Mouse (Mus musculus) urinary bladder, adult 2 months (tissue): ENCODE results near the gene Mt1. TPM values are rescaled to one million over a fixed set of nuclear protein-coding genes. Genes with fewer than 3 reads are reported as not detected.

ENCODE experiments used
- DNase-seq: peaks from one replicate; pipeline ENCODE4 v3.0.0; 2022; ENCODE audit warnings: low spot score
- polyA plus RNA-seq: library from polyadenylated mRNA; depleted of rRNA; stranded (reverse); fragments of >200 nt; gene quantifications from 2 replicates; pipeline ENCODE4 v1.2.3, GENCODE M21; 2012; rRNA removed

Gene Mt1
- polyA plus RNA-seq, 1 experiment: 257 TPM

- DNase-seq: no peak
Measured at GRCm38 (mm10) chr8:94205736-94206135, 26.9 kb downstream of the Mt1 start.

DNA sequence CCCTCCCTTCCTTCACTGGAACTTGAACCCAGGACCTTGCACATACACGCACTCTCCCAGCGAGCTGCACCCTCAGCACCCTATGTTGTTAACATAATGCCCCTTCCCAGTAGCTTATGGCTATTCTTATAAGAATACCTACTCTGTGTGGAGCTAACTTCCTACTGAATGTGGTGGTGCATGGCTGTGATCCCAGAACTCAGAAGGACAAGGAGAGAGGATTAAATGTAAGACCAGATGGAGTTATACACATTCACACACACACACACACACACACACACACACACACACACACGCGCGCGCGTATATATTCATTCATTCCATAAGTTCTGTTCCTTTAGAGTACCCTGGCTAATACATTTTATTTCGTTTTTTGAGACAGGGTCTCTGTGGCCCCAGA, 27.4 kb downstream of the Mt1 start:
- DNase-seq: no peak

GRCm38 (mm10) chr8:94207491-94207890, 28.6 kb downstream of the Mt1 start:
- DNase-seq: no peak

- no peak for DNase-seq
Measured at GRCm38 (mm10) chr8:94209639-94210038, 30.8 kb downstream of the Mt1 start.

- DNase-seq: no peak
Measured at GRCm38 (mm10) chr8:94210225-94210624, 31.3 kb downstream of the Mt1 start.

DNA sequence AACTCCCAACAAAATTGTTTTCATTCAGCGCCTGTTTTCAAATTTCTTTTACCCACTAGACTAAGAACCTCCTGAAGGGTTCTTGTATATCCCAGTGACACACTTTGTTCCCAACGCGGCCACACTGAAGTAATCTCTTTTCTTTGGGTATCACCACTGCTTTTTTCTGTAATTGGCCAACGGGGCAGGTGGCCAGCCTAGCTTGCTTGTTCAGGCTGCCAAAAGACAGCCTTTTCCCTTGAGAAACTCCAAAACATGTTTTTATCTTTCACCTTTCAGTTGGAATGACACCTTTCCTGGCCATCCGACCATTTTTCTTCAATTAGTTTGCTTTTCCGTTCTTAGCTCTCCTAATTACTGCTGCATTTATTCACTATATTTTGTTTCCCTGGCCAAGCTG, 34.9 kb downstream of the Mt1 start:
- DNase-seq: no peak

- peak; percentile 91 for DNase-seq
Measured at GRCm38 (mm10) chr8:94214252-94215173, 35.6 kb downstream of the Mt1 start, which contains the start of gene Nup93. Gene Nup93, plus strand, starts transcription at chr8:94214564.

DNA sequence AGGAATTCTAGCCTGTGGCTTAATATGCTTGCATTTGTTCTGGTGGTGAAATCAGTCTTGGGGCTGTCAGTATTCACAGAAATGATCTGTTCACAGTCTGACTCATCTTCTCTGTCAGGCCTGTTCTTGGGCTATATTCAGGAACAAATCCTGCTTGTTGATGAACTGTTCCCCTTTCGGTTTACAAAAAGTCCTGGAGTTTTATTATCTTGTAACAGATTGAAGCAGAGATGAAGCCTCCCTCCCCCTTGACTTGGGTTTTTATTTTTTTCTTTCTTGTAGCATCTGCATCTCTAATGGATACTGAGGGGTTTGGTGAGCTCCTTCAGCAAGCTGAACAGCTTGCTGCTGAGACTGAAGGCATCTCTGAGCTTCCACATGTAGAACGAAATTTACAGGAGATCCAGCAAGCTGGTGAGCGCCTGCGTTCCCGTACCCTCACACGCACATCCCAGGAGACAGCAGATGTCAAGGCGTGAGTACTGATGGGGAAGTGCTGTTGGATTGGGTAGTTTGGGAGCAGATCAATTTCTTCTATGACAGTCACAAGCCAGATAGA, 48.6 kb downstream of the Mt1 start:
- DNase-seq: no peak

Other genes starting within 250 kb of the Mt1 start
- gene Amfr, start 166.2 kb upstream of the Mt1 start, polyA plus RNA-seq: 83.0 and 90.3 TPM in 2 replicates
- gene Nudt21, start 142.1 kb upstream of the Mt1 start, polyA plus RNA-seq: 28.9 and 30.5 TPM in 2 replicates
- 15.7 and 15.9 TPM in 2 replicates for gene Ogfod1, start 141.9 kb upstream of the Mt1 start, polyA plus RNA-seq
- gene Bbs2, start 80.2 kb upstream of the Mt1 start, polyA plus RNA-seq: 28.8 and 31.8 TPM in 2 replicates
- not detected in 2 replicates for gene Mt4, start 41.9 kb upstream of the Mt1 start, polyA plus RNA-seq
- 1.6 and 3.5 TPM in 2 replicates for gene Mt3, start 26.5 kb upstream of the Mt1 start, polyA plus RNA-seq
- 100.0 and 101 TPM in 2 replicates for gene Mt2, start 6.4 kb upstream of the Mt1 start, polyA plus RNA-seq
- gene Nup93, start 35.5 kb downstream of the Mt1 start, polyA plus RNA-seq: 32.1 and 36.8 TPM in 2 replicates
- gene Slc12a3, start 150.1 kb downstream of the Mt1 start, polyA plus RNA-seq: 0.21 TPM in 2 replicates
- 325 and 330 TPM in 2 replicates for gene Herpud1, start 207.4 kb downstream of the Mt1 start, polyA plus RNA-seq